Mouse (Mus musculus) monocyte, adult 5-6 weeks (primary cell): Measurements from ENCODE around the gene Pfn1. TPM values are rescaled to one million over a fixed set of nuclear protein-coding genes. Genes with fewer than 3 reads are reported as not detected.

Experiments
- ATAC-seq: fragments of 153-309, 156-312 bp; replicated peaks from 2 replicates; pipeline ENCODE4 v1.8.0; 2017; ENCODE audit warnings: mild to moderate bottlenecking; ENCODE audit not compliant: low TSS enrichment, insufficient number of reproducible peaks, severe bottlenecking, poor library complexity, low FRiP score
- total RNA-seq: library from RNA; stranded (forward); fragments of 200-1000, 200-491, 200-594 nt; gene quantifications from 3 replicates; pipeline ENCODE4 v1.2.3, GENCODE M21; 2017

Pfn1 gene
- total RNA-seq, 1 experiment from 2014 or later: 527 TPM

DNA sequence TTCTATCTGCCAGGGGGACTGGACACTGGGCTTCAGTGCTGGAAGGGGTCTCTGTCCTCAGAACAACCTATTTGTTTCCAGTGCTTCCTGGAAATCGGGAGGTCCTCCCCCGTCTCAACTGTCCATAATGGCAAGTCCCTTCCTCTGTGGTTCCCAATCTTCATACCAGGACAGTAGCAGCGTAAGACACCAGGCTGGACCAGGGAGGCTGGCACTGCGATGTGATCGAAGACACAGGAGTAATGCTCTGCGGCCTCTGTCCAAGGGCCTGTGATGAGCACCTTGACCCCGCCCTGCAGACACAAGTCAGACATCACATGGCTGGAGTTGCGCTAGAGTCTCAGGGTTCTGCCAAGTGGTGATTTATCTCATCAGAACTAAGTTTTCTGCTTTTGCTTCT lies 24.9 kb upstream of the Pfn1 start:
- ATAC-seq: no peak

GRCm38 (mm10) chr11:70678576-70678975 lies 24.1 kb upstream of the Pfn1 start:
- ATAC-seq: no peak

- no peak for ATAC-seq
Measured at GRCm38 (mm10) chr11:70678092-70678491, 23.6 kb upstream of the Pfn1 start.

- ATAC-seq: no peak
Measured at GRCm38 (mm10) chr11:70674501-70674900, 20.1 kb upstream of the Pfn1 start.

DNA sequence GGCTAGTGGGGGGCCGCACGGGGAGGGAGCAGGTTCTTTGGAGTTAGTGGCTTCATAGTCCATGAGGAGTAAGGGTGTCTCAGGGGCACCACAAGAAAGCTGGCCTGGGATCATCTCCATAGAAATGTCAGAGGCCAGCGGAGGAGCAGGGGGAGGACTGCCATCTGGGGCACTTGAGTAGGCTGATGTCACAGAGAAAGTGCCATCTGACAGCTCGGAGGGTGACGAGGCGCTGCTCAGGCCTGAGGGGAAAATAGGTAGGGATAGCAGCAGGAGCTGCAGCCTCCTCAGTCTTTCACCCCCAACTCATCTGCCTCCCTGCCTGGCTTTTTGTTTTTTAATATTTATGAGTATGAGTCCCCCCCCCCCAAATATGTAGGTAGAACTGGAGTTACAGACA lies 19.6 kb upstream of the Pfn1 start:
- ATAC-seq: no peak

DNA sequence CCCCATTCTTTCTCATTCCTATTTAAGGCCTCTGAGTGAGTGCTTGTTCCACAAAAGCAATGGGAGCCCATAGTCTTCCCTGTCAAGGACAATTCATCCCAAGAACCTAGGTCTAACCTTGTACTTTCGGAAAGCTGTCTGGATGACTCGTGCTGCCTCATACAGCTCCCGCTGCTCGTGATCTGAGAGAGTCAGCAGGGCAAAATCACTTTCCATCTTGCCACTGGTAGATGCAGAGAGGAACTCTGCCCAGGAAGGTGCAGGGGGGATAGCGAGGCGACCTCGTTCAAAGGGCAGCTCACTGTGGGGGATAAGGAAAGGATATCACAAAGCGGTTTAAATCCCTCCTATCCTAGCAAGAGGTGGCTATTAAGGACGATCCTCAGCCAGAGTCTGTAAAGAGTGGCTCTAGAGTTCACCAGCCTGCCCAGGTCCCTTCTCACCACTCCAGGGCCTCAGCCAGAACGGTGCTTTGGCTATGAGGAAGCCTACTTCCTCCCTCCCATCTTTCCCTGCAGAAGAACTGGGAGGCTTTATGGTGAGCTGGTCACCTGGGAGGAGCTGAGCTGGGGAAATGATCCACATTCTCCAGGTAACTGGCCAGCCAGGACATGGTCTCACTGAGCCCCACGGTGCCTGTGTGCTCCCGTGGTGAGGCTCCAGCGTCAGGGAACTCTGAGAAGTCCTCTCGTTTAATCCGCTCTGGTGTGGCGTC lies 17.0 kb upstream of the Pfn1 start:
- no peak for ATAC-seq

- ATAC-seq: no peak
Measured at GRCm38 (mm10) chr11:70670483-70670882, 16.0 kb upstream of the Pfn1 start.

DNA sequence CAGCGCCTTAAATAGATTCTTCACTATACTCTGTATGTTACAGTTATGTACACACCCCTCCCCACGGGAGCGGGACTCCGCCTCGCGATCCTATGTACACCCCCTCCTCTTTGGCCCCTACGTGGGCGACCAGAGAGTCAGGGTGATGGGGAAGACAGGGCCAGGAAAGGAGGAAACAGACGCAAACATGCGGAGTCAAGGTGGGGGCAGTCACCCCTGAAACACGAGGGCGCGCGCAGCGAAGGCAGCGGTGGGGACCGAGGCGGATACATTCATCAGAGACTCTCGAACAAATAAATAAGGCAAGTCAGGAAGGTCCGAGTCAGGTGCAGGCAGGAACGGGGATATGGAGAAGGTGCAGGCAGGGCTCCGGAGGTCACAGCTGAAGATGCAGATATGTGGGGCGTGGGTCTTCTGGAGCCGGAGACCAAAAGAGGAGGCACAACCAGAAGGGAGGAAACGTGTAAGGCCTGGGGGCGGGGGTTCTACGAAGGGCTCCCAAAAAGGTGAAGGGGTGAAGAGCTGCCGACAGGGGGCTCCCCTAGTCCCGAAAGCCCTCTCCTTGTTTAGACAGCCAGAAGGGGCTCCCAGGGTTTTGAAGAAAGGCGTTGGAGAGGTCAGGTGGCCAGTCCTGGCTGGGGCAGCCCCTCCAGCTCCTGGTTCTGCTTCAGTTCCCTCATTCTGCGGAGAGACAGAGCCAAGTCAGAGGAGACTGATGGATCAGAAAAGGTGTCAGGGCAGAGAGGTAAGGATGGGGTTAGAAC lies 15.3 kb upstream of the Pfn1 start:
- 0 out of 2 replicates have a peak, but pooled peaks have one; percentile 0 for ATAC-seq

GRCm38 (mm10) chr11:70668771-70669505 lies 14.5 kb upstream of the Pfn1 start, which contains the start of gene Spag7:
Gene Spag7, minus strand, starts transcription at chr11:70669416.
- ATAC-seq: peak; percentile 88

- ATAC-seq: peak; percentile 10
Measured at GRCm38 (mm10) chr11:70668335-70668770, 13.9 kb upstream of the Pfn1 start.

- no peak for ATAC-seq
Measured at GRCm38 (mm10) chr11:70667271-70668150, 13.1 kb upstream of the Pfn1 start.

GRCm38 (mm10) chr11:70666687-70667086 lies 12.2 kb upstream of the Pfn1 start:
- ATAC-seq: no peak

DNA sequence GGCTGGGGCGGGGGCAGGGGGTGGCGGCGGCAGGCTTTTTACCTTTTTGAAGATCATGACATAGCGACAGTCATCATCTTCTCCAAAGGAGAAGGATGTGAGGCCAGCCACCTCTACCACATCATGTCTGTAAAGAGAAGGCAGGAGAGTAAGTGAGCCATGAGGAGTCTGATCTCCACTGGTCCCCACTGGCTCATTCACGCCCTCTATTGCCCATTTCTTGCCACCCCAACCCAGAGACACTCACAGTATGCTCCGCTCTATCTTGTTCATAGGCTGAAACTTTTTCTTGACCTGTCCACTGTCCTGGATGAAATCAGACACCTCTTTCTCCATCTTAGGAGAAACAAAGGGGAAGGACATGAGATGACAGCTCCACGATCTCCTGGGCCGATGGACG lies 10.3 kb upstream of the Pfn1 start:
- ATAC-seq: no peak

GRCm38 (mm10) chr11:70663957-70664356 lies 9.5 kb upstream of the Pfn1 start:
- ATAC-seq: no peak

GRCm38 (mm10) chr11:70663101-70663500 lies 8.7 kb upstream of the Pfn1 start:
- no peak for ATAC-seq

DNA sequence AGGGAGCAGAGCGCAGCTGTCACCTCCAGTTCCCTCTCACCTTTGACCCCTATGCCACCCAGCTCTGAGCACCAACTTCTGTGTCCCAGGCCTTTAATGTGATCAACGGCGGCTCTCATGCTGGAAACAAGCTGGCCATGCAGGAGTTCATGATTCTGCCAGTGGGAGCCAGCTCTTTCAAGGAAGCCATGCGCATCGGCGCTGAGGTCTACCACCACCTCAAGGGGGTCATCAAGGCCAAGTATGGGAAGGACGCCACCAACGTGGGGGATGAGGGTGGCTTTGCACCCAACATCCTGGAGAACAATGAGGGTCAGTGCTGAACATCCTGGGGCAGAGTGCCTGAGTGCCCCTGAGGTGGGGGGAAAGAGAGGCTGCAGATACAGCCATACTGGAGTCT lies 6.1 kb upstream of the Pfn1 start:
- no peak for ATAC-seq

DNA sequence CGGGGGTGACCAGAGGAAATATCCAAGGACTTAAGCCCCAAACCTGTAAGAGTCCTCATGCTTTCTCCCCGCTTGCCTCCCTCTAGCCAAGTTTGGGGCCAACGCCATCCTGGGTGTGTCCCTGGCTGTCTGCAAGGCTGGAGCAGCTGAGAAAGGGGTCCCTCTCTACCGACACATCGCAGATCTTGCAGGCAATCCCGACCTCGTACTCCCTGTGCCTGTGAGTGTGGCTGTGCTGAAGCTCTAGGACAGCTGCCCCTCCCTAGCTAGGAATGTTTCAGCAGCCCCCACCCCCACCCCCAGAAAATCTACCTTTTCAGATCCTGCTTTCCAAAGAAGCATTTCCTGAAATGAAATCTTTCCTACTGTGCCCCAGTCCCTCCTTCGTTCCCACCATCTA lies 4.5 kb upstream of the Pfn1 start:
- no peak for ATAC-seq

DNA sequence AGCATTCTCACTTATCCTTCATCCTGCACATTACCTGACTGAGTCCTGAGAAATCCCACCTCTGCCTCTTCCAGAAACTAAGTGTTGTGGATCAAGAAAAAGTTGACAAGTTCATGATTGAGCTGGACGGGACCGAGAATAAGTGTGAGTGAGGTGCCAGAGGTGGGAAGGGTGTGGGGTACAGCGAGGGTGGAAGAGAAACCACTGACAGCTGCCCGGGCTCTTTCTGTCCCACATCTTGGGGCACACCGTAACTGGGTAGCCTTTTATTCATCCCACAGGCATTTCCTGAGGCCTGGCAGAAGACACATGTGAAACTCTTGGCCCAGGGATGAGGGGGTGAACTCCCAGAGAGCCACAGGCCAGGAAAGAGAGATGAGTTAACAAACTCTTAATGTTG lies 4.1 kb upstream of the Pfn1 start:
- ATAC-seq: no peak

DNA sequence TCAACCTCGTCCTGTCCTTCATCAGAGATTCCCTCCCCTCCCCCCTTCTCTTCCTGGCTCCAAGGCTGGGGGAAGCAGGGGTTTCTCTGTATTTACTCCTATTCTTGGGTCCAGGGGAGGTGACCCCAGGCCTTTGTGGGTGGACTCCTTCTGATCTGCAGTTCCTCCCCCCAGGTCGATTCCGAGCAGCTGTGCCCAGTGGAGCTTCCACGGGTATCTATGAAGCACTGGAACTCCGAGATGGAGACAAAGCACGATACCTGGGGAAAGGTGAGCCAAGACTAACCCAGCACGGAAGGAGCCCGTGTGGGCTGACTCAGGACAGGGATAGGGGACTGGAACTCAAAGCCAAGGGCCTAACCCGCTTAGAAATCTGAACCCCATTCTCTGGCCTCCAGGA lies 3.5 kb upstream of the Pfn1 start:
- no peak for ATAC-seq
